Mouse (Mus musculus): ENCODE data around the gene Khsrp. TPM values are rescaled to one million over a fixed set of nuclear protein-coding genes. Genes with fewer than 3 reads are reported as not detected.

The Khsrp gene
- polyA plus RNA-seq (2015; fragmentation: Nextera tagmentation; extraction: Ambion mirVana): 29.6 and 30.8 TPM in 2 replicates

DNA sequence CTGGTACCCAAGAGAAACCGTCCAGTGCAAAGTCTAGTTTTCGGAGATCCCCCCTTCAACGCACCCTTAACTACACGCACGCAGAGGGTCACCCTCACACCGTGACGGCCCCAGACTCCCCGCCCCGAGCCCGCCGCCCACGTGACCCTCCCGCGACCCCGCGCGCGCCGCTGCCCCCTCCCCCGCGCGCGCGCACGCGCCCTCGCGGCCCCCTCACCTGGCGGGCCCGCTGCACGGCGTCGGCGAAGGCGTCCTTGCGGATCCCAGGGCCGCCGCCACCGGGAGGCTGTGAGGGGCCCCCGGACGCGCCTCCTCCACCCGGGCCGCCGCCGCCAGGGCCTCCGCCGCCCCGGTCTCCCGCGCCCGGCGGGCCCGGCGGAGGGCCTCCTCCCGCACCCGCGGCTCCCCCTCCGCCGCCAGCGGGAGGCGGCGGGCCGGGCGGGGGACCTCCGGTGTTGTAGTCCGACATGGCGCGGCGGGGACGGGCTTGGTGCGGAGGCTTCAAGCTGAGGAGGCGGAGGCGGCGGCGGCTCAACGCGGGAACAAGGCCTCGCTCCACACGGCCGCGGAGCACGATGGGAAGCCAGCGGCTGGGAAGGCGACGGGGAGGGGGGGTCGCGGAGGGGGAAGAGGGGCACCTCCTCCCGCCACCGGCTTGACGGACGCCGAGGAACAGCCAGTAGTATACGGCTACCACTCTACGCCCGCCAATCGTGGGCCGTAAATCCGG, at the start of gene Khsrp:
Gene Khsrp, minus strand, starts transcription at position 592 of the 730 bp plus-strand sequence.
- Histone ChIP-seq H3K27me3 (replicated peaks; ENCODE audit: control insufficient read depth, insufficient read depth, low read length) (no peaks in the 10 kb centered on the region), H3K4me1 (replicated peaks; ENCODE audit: control insufficient read depth, insufficient read depth, low read length) (peaks cover 16% of the 10 kb centered on the region), H3K27ac (ENCODE audit: low read length) (peak within 1 kb of the TSS; percentile 92), H3K36me3 (ENCODE audit: control insufficient read depth, insufficient read depth) (peaks cover 3% of the 10 kb centered on the region; the same call in 1 of the 2 replicates), H3K9me3 (ENCODE audit: control insufficient read depth, low read length) (no peaks in the 10 kb centered on the region), H3K4me3 (replicated peaks; ENCODE audit: low read length) (peak within 1 kb of the TSS; percentile 76), H3K9ac (replicated peaks; ENCODE audit: low read depth, low read length) (peak within 1 kb of the TSS; percentile 98), H3K4me2 (ENCODE audit: low read length) (peak within 1 kb of the TSS; percentile 62)
- WGBS: 1% methylated on average over 67 of the region's 99 CpGs
- no peak for ATAC-seq

DNA sequence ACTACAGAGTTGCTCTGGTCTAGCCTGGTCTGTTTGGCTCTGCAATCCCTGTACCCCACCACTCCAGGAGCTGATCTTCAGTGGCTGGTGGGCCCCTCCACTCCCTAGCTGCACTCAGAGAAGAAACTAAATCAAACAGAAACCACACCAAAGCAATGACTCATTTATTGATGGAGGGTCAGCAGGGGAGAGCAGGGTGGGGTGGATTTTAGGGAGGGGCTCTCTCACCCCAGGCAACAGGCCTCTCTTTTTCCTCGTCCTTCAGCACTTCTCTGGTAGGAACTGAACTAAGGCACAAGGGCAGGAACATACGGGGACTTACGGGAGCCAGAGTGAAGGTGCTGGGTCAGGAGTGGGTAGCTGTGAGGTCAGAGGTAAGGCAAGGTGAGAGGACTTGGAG, 48.6 kb upstream of the Khsrp start:
- 75% methylated on average over 3 of the region's 3 CpGs for WGBS
- peaks cover 17% of the 10 kb centered on the region for H3K36me3 ChIP-seq (ENCODE audit: control insufficient read depth, insufficient read depth)

DNA sequence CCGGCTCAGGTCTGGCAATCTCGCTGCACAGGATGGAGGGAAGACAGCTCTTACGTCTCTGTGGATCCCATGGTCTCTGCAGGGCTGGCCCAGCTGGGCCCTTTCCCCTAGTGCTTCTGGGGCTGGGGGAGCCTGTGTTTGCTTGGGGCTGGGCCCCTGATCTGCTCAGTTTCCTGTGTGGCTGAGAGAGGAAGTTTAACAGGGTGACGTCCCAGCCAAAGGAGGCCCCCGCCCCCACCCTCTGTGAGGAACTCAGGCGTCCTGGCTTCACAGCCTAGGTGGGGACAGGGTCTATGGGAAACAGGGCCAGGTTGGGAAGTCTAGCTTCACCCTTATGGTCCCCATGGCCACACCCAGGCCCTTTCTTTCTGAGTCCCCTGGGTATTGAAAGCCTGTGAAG, 47.0 kb upstream of the Khsrp start, which contains the start of gene Dennd1c:
Gene Dennd1c, minus strand, starts transcription at position 179 of the 400 bp plus-strand sequence.
- WGBS: 62% methylated on average over 6 of the region's 6 CpGs
- ATAC-seq: peak; percentile 26; the same call in 1 of the 2 replicates
- H3K27ac ChIP-seq (ENCODE audit: low read length): no peak within 1 kb of the TSS
- no peaks in the 10 kb centered on the region for H3K27me3 ChIP-seq (replicated peaks; ENCODE audit: control insufficient read depth, insufficient read depth, low read length)
- H3K9me3 ChIP-seq (ENCODE audit: control insufficient read depth, low read length): no peaks in the 10 kb centered on the region
- H3K36me3 ChIP-seq (ENCODE audit: control insufficient read depth, insufficient read depth): peaks cover 17% of the 10 kb centered on the region
- H3K4me3 ChIP-seq (replicated peaks; ENCODE audit: low read length): no peak within 1 kb of the TSS
- no peaks in the 10 kb centered on the region for H3K4me1 ChIP-seq (replicated peaks; ENCODE audit: control insufficient read depth, insufficient read depth, low read length)
- no peak within 1 kb of the TSS for H3K9ac ChIP-seq (replicated peaks; ENCODE audit: low read depth, low read length)
- H3K4me2 ChIP-seq (ENCODE audit: low read length): no peak within 1 kb of the TSS

More for the DNA sequence above, 48.6 kb upstream of the Khsrp start:
- H3K9ac ChIP-seq (replicated peaks; ENCODE audit: low read depth, low read length): no peak overlapping the region
- H3K27me3 ChIP-seq (replicated peaks; ENCODE audit: control insufficient read depth, insufficient read depth, low read length): no peaks in the 10 kb centered on the region
- H3K27ac ChIP-seq (ENCODE audit: low read length): no peak overlapping the region
- no peak for ATAC-seq
- H3K4me1 ChIP-seq (replicated peaks; ENCODE audit: control insufficient read depth, insufficient read depth, low read length): 0 out of 2 replicates have a peak, but pooled peaks cover 7% of the 10 kb centered on the region
- H3K4me3 ChIP-seq (replicated peaks; ENCODE audit: low read length): no peak overlapping the region
- no peak overlapping the region for H3K4me2 ChIP-seq (ENCODE audit: low read length)
- H3K9me3 ChIP-seq (ENCODE audit: control insufficient read depth, low read length): no peaks in the 10 kb centered on the region

DNA sequence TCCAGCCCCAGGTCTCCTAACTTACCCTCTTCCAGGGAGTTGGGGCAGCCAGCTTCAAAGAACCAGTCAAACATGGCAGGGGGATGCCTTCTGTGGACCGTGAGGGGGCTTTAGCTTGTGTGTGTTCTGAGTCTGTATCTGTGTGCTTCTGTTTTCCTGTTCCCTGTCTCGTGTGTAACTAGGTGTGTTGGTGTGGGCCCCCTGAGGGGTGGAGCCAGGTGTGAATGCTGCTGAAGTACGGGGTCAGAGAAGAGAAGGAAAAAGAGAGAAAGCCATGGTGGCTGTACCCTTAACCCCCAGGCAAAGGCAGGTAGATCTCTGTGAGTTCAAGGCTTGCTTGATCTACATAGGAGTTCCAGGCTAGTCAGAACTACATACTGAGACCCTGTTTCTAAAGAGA, 45.6 kb upstream of the Khsrp start:
- H3K4me3 ChIP-seq (replicated peaks; ENCODE audit: low read length): no peak overlapping the region
- no peaks in the 10 kb centered on the region for H3K27me3 ChIP-seq (replicated peaks; ENCODE audit: control insufficient read depth, insufficient read depth, low read length)
- no peak overlapping the region for H3K9ac ChIP-seq (replicated peaks; ENCODE audit: low read depth, low read length)
- H3K36me3 ChIP-seq (ENCODE audit: control insufficient read depth, insufficient read depth): peaks cover 15% of the 10 kb centered on the region
- H3K27ac ChIP-seq (ENCODE audit: low read length): no peak overlapping the region
- H3K9me3 ChIP-seq (ENCODE audit: control insufficient read depth, low read length): no peaks in the 10 kb centered on the region
- WGBS: 57% methylated on average over 3 of the region's 3 CpGs
- no peaks in the 10 kb centered on the region for H3K4me1 ChIP-seq (replicated peaks; ENCODE audit: control insufficient read depth, insufficient read depth, low read length)
- no peak overlapping the region for H3K4me2 ChIP-seq (ENCODE audit: low read length)
- no peak for ATAC-seq

DNA sequence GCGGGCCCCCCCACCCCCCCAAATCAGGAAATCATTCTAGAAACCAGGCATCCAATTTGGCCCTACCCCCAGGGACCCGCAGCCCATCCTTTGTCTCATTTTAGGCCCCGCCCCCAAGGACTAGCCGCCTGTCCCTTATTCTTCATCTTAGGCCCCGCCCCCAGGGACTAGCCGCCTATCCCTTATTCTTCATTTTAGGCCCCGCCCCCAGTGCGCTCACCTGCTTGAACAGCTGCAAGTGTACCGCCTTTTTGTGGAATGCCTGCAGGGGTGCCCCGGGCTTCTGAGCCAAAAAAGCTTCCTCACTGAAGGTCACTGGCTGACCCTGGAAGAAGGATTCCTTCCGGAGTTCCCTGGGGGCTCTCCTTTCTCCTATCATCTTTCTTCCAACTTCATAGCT, 39.4 kb upstream of the Khsrp start:
- Histone ChIP-seq H3K4me1 (replicated peaks; ENCODE audit: control insufficient read depth, insufficient read depth, low read length) (0 out of 2 replicates have a peak, but pooled peaks cover 3% of the 10 kb centered on the region), H3K9me3 (ENCODE audit: control insufficient read depth, low read length) (no peaks in the 10 kb centered on the region), H3K27me3 (replicated peaks; ENCODE audit: control insufficient read depth, insufficient read depth, low read length) (no peaks in the 10 kb centered on the region), H3K4me3 (replicated peaks; ENCODE audit: low read length) (no peak overlapping the region), H3K27ac (ENCODE audit: low read length) (no peak overlapping the region), H3K4me2 (ENCODE audit: low read length) (peak overlapping the region; percentile 20; the same call in 1 of the 2 replicates), H3K9ac (replicated peaks; ENCODE audit: low read depth, low read length) (no peak overlapping the region), H3K36me3 (ENCODE audit: control insufficient read depth, insufficient read depth) (no peaks in the 10 kb centered on the region)
- ATAC-seq: peak; percentile 46; the same call in 1 of the 2 replicates
- WGBS: 10% methylated on average over 10 of the region's 11 CpGs

DNA sequence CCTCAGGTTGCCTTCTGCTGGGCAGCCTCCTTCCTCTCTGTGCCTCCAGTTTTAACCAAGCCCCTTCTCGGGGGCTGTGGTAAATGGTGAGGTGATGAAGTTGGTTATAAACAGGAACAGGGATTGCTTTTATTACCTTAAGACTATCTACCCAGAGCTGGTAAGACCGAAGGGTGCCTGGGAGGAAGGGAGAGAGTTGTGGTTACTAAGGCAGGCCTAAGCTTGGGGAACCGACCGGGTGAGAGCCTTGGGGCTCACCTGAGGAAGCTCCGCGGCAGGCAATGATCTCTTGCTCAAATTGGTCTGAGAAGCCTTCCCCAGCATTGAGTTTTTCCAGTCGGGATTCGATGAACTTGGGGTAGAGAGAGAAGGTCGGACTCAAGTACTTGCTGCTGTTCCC, 39.0 kb upstream of the Khsrp start:
- 13% methylated on average over 9 of the region's 9 CpGs for WGBS
- Histone ChIP-seq H3K27me3 (replicated peaks; ENCODE audit: control insufficient read depth, insufficient read depth, low read length) (no peaks in the 10 kb centered on the region), H3K9me3 (ENCODE audit: control insufficient read depth, low read length) (no peaks in the 10 kb centered on the region), H3K9ac (replicated peaks; ENCODE audit: low read depth, low read length) (no peak overlapping the region), H3K4me3 (replicated peaks; ENCODE audit: low read length) (peak overlapping the region; percentile 10), H3K4me2 (ENCODE audit: low read length) (peak overlapping the region; percentile 20), H3K4me1 (replicated peaks; ENCODE audit: control insufficient read depth, insufficient read depth, low read length) (0 out of 2 replicates have a peak, but pooled peaks cover 3% of the 10 kb centered on the region), H3K36me3 (ENCODE audit: control insufficient read depth, insufficient read depth) (no peaks in the 10 kb centered on the region), H3K27ac (ENCODE audit: low read length) (no peak overlapping the region)
- ATAC-seq: no peak

DNA sequence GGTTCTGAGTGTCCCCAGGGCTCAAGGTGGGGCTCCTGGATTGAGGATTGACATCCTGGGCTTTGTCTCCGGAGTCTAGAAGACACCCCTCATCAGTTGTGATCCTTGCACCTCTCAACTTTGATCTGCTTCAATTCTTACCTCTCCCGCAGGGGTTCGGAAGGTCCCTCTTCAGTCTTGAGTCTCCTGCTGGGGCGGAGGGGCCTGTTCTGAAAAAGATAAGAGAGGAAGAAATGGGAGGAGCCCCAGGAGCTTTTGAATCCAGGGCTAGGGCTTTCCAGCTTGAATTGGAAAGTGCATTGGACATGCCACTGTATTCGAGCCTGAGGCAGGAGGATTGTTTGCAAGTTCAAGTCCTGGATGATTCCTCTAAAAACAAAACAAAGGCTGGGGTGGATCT, 35.6 kb upstream of the Khsrp start:
- ATAC-seq: no peak

DNA sequence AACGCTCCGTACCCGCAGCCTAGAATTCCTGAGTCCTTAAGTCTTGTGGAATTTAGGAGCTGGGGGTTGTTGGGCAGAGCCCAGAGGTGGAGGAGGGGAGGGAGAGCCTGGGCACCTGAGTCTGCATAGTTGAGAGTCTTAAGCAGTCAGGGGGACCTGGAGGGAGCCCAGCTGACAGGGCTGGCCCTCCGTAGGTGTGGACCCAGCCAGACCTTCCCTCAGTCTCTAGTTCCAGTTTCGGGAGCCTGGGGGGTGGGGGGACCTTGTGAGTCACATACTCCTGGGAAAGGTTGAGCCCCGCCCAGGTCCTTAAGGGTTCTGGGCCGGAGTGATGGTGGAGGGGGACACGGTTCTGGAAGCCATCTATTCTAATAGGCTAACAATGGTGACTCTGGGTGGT, 31.7 kb upstream of the Khsrp start:
- no peak for ATAC-seq
- H3K4me2 ChIP-seq (ENCODE audit: low read length): no peak overlapping the region
- no peaks in the 10 kb centered on the region for H3K36me3 ChIP-seq (ENCODE audit: control insufficient read depth, insufficient read depth)
- no peaks in the 10 kb centered on the region for H3K9me3 ChIP-seq (ENCODE audit: control insufficient read depth, low read length)
- H3K9ac ChIP-seq (replicated peaks; ENCODE audit: low read depth, low read length): no peak overlapping the region
- H3K4me3 ChIP-seq (replicated peaks; ENCODE audit: low read length): no peak overlapping the region
- peaks cover 21% of the 10 kb centered on the region for H3K4me1 ChIP-seq (replicated peaks; ENCODE audit: control insufficient read depth, insufficient read depth, low read length)
- H3K27ac ChIP-seq (ENCODE audit: low read length): no peak overlapping the region
- WGBS: 9% methylated on average over 8 of the region's 8 CpGs
- H3K27me3 ChIP-seq (replicated peaks; ENCODE audit: control insufficient read depth, insufficient read depth, low read length): peaks cover 24% of the 10 kb centered on the region

More for the DNA sequence above, 35.6 kb upstream of the Khsrp start:
- Histone ChIP-seq H3K4me3 (replicated peaks; ENCODE audit: low read length) (no peak overlapping the region), H3K4me2 (ENCODE audit: low read length) (no peak overlapping the region), H3K27ac (ENCODE audit: low read length) (no peak overlapping the region), H3K9ac (replicated peaks; ENCODE audit: low read depth, low read length) (no peak overlapping the region), H3K9me3 (ENCODE audit: control insufficient read depth, low read length) (no peaks in the 10 kb centered on the region), H3K27me3 (replicated peaks; ENCODE audit: control insufficient read depth, insufficient read depth, low read length) (peaks cover 16% of the 10 kb centered on the region), H3K4me1 (replicated peaks; ENCODE audit: control insufficient read depth, insufficient read depth, low read length) (peaks cover 6% of the 10 kb centered on the region), H3K36me3 (ENCODE audit: control insufficient read depth, insufficient read depth) (no peaks in the 10 kb centered on the region)
- 59% methylated on average over 5 of the region's 5 CpGs for WGBS

DNA sequence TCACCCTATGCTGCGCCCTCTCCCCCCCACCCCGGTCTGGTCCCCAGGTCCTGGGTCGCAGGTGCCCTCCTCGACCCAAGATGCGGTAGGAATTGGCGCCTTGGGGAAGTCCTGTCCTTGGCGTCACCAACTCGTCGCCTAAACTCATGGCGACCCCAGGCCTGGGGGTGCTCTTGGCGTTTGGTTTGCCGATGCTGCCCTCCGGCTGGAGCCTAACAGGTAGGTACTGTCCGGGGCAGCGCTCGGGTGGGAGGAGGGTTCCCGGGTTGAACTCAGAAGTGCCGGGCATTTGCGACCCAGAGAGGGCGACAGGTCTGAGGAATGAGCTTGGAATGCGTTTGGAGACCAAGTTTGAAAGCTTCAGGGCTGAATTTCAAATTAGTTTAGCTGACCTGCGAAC, 31.2 kb upstream of the Khsrp start:
- no peaks in the 10 kb centered on the region for H3K36me3 ChIP-seq (ENCODE audit: control insufficient read depth, insufficient read depth)
- H3K4me1 ChIP-seq (replicated peaks; ENCODE audit: control insufficient read depth, insufficient read depth, low read length): peaks cover 21% of the 10 kb centered on the region
- H3K27ac ChIP-seq (ENCODE audit: low read length): no peak overlapping the region
- ATAC-seq: no peak
- peaks cover 24% of the 10 kb centered on the region for H3K27me3 ChIP-seq (replicated peaks; ENCODE audit: control insufficient read depth, insufficient read depth, low read length)
- H3K9me3 ChIP-seq (ENCODE audit: control insufficient read depth, low read length): no peaks in the 10 kb centered on the region
- no peak overlapping the region for H3K9ac ChIP-seq (replicated peaks; ENCODE audit: low read depth, low read length)
- peak overlapping the region; percentile 34 for H3K4me3 ChIP-seq (replicated peaks; ENCODE audit: low read length)
- WGBS: under 1% methylated on average over 22 of the region's 22 CpGs
- H3K4me2 ChIP-seq (ENCODE audit: low read length): peak overlapping the region; percentile 48; the same call in 1 of the 2 replicates
